Mouse (Mus musculus) heart, embryonic 16.5 days (tissue): Measurements from ENCODE around the gene Gatb. TPM values are rescaled to one million over a fixed set of nuclear protein-coding genes. Genes with fewer than 3 reads are reported as not detected.

Source experiments
- ATAC-seq: fragments of 200-750 bp; cut with Nextera tagmentation; replicated peaks from 2 replicates; pipeline ENCODE4 v1.8.0; 2017; ENCODE audit warnings: moderate number of reproducible peaks; ENCODE audit not compliant: insufficient read depth, low FRiP score; ENCODE audit errors: extremely low read depth
- H3K27ac ChIP-seq: fragments of 300-500 bp; sonication (generic); 2 replicates; pipeline ENCODE4 v1.5.1; 2014; ENCODE audit warnings: mild to moderate bottlenecking, low read length, control low read depth, moderate library complexity
- H3K27me3 ChIP-seq: fragments of 300-500 bp; sonication (generic); 2 replicates; pipeline ENCODE4 v1.6.1; 2014; ENCODE audit warnings: low read length, mixed read lengths; ENCODE audit not compliant: control insufficient read depth, insufficient read depth
- H3K36me3 ChIP-seq: fragments of 300-500 bp; sonication (generic); 2 replicates; pipeline ENCODE4 v1.6.1; 2014; ENCODE audit not compliant: control insufficient read depth, insufficient read depth
- H3K4me1 ChIP-seq: fragments of 300-500 bp; sonication (generic); 2 replicates; pipeline ENCODE4 v1.6.1; 2014; ENCODE audit warnings: low read length, mixed read lengths; ENCODE audit not compliant: control insufficient read depth, insufficient read depth
- H3K4me2 ChIP-seq: fragments of 300-500 bp; sonication (generic); 2 replicates; pipeline ENCODE4 v1.6.1; 2014; ENCODE audit warnings: low read depth, mild to moderate bottlenecking, control low read depth, low read length
- H3K4me3 ChIP-seq: fragments of 300-500 bp; sonication (generic); 2 replicates; pipeline ENCODE4 v1.5.1; 2014; ENCODE audit warnings: mild to moderate bottlenecking, control low read depth, low read length
- H3K9ac ChIP-seq: fragments of 300-500 bp; sonication (generic); 2 replicates; pipeline ENCODE4 v1.6.1; 2014; ENCODE audit warnings: low read length, control low read depth
- H3K9me3 ChIP-seq: fragments of 300-500 bp; sonication (generic); replicated peaks from 2 replicates; pipeline ENCODE4 v1.6.1; 2016; ENCODE audit warnings: low read length; ENCODE audit not compliant: control insufficient read depth
- whole genome bisulfite sequencing: fragments of 180-500 bp; shearing (Covaris S2); extraction: QIAGEN DNeasy Blood & Tissue Kit; methylation state at CpG from one replicate; pipeline ENCODE4 v1.1.7; 2014; 5-methylcytosine and 5-hydroxymethylcytosine counted together
- polyA plus RNA-seq: library from polyadenylated mRNA; unstranded; fragments of >200 nt; fragmentation: Nextera tagmentation; extraction: Ambion mirVana; gene quantifications from 2 replicates; pipeline ENCODE4 v1.2.1, GENCODE M21; 2015

Gene Gatb
- polyA plus RNA-seq, 1 experiment from 2014 or later = 40.3 TPM

DNA sequence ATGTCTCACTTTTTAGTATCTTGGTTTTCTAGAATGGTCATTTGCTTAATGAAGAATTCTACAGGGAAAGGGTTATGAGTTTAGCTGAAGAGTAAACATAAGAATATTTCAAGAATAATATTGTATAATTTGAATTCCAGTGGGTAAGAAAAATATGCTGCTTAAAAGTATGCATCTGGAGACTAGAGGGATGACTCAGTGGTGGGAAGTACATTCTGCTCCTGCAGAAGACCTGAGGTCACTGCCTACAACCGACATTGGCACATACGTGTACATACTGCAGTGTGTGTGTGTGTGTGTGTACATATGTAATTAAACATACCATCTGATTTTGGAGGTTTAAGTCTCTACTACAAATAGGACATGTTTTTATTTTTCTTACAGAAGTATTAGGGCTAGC lies 61.7 kb downstream of the Gatb start:
- Histone ChIP-seq H3K4me3 (no peak overlapping the region), H3K27ac (0 out of 2 replicates have a peak overlapping the region, but pooled peaks have one; percentile 26)

DNA sequence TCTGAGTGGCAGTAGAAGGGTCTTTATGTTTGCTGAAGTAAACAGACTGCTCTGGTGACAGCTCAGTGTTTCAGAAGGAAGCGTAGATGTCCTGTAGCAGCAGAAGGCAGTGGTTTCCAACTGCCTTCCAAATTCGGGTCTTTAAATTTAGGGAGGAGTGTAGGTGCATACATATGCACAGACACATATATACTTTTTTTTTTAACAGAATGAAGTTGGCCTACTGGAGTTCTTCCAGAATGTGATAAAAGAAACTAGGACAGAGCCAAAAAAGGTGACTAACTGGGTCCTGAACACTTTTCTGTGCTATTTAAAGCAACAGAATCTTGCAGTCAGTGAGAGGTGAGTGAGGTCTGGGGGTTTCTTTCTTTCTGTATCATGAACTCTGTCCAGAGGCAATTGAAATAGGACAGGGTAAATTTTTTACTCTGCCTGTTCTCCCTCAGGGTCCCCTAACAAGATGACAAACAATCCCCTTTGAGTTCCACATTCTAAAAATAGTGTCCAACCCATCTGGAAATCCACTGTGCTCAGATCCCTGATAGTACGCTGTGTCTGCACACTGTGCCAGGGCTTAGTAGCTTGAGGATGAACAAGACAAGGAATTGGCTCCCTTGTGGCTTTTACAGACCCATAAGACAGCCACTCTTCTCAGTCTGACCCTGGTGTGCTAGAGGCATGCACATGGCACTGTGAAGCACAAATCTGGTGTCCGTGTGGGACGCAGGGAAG lies 63.0 kb downstream of the Gatb start:
- H3K9ac ChIP-seq = peak overlapping the region; percentile 16
- H3K27ac ChIP-seq = peak overlapping the region; percentile 94
- no peak overlapping the region for H3K4me3 ChIP-seq
- H3K4me2 ChIP-seq = peak overlapping the region; percentile 3; the same call in 1 of the 2 replicates
- peak; percentile 76 for ATAC-seq
- H3K36me3 ChIP-seq = no peaks in the 10 kb centered on the region
- no peaks in the 10 kb centered on the region for H3K27me3 ChIP-seq
- H3K9me3 ChIP-seq = no peaks in the 10 kb centered on the region
- H3K4me1 ChIP-seq = peaks cover 18% of the 10 kb centered on the region
- WGBS = 49% methylated on average over 5 of the region's 5 CpGs

More for the DNA sequence above, 61.7 kb downstream of the Gatb start:
- Histone ChIP-seq H3K4me2 (no peak overlapping the region), H3K4me1 (peaks cover 18% of the 10 kb centered on the region), H3K9me3 (no peaks in the 10 kb centered on the region), H3K36me3 (no peaks in the 10 kb centered on the region), H3K27me3 (no peaks in the 10 kb centered on the region), H3K9ac (no peak overlapping the region)
- WGBS = 88% methylated on average over 2 of the region's 2 CpGs
- no peak for ATAC-seq

DNA sequence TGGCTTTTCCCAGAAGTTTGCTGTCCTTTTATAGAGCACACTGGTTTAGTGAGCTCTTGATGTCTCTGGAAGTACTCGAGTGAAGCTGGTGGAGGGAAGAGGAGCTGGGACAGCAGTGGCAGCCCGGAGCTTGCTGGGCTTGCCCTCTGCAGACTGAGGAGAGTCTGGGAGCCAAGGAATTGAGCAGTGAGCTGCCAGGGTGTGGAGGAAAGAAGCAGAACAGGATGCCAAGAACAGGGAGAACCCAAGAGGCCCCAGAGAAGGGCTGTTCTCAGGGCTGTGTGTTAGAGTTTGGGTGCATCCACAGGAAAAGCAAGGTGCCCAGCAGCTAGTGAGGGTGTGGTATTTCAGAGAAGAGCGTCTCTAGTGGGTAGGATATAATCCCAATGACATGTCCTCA lies 67.8 kb downstream of the Gatb start:
- no peaks in the 10 kb centered on the region for H3K9me3 ChIP-seq
- H3K4me3 ChIP-seq = no peak overlapping the region
- H3K4me1 ChIP-seq = peaks cover 10% of the 10 kb centered on the region
- no peak overlapping the region for H3K27ac ChIP-seq
- no peak for ATAC-seq
- H3K9ac ChIP-seq = no peak overlapping the region
- no peak overlapping the region for H3K4me2 ChIP-seq
- no peaks in the 10 kb centered on the region for H3K27me3 ChIP-seq
- 0 out of 2 replicates have a peak, but pooled peaks cover 1% of the 10 kb centered on the region for H3K36me3 ChIP-seq
- WGBS = 67% methylated on average over 3 of the region's 3 CpGs

DNA sequence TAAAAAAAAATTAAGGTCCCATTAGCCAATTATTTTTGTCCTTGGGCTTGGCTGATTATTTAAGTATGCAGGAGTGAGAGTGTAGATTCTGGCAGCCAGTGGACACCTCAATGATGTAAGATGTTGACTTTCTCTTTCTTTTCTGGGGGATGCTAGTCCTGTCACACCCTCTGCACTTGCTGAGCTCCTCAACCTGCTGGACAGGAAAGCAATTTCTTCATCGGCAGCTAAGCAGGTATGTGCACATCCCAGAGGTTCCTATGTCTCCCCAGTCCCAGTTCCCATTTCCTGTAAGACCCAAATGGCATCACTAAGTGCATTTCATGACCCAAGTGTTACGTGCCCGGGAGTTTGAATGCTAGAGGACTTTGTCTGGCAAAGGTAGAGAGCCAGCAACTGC lies 70.9 kb downstream of the Gatb start:
- WGBS = 80% methylated on average over 3 of the region's 3 CpGs
- Histone ChIP-seq H3K36me3 (peaks cover 2% of the 10 kb centered on the region; the same call in 1 of the 2 replicates), H3K4me1 (no peaks in the 10 kb centered on the region), H3K27ac (no peak overlapping the region), H3K27me3 (no peaks in the 10 kb centered on the region), H3K9me3 (no peaks in the 10 kb centered on the region), H3K4me2 (no peak overlapping the region), H3K9ac (no peak overlapping the region), H3K4me3 (no peak overlapping the region)
- no peak for ATAC-seq

DNA sequence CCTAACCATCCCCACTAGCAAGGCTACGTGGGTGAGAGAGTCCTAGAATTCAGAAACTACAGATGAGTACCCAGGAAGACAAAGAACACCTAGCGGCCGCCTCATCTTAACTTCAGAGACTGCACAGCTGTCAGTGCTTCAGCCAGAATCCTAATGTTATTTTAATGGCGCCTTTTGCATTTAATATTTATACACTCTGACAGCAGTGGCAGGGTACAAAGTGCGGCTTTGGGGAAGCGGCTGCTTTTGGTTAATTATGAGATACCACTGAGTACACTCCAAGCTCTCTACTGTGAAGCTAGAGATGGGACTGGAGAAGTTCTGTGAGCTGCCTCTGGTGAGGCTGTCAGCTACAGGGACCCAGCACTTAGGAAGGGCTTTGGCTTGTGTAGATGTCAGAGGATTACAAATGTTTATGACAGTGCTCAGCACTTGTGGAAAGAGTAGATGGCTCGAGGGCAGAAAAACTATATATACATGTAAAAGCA lies 71.6 kb downstream of the Gatb start:
- Histone ChIP-seq H3K9me3 (no peaks in the 10 kb centered on the region), H3K27me3 (no peaks in the 10 kb centered on the region), H3K9ac (no peak overlapping the region), H3K36me3 (peaks cover 2% of the 10 kb centered on the region; the same call in 1 of the 2 replicates), H3K4me1 (no peaks in the 10 kb centered on the region), H3K27ac (no peak overlapping the region), H3K4me2 (no peak overlapping the region), H3K4me3 (no peak overlapping the region)
- no peak for ATAC-seq
- 71% methylated on average over 7 of the region's 7 CpGs for WGBS

DNA sequence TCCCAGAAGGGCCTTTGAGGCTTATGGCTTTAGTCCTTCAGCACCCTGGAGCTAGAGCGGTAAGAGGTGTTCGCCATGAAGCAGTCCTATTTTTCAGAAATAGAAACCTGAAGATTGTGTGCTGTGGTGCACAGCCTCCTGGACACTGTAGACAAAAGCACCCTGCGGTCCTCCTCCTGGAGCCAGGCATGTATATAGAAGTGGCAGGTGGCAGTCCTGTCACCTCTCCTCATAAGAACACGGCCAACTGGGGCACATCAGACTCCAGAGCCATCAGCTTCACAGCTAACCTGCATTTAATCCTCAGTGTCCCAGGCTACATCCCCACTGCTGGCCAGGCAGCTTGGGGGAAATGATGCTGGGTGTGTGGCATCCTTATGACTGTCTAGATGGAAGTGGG lies 75.3 kb downstream of the Gatb start:
- H3K9me3 ChIP-seq = no peaks in the 10 kb centered on the region
- H3K4me3 ChIP-seq = no peak overlapping the region
- no peak overlapping the region for H3K9ac ChIP-seq
- H3K4me1 ChIP-seq = peaks cover 7% of the 10 kb centered on the region
- no peak overlapping the region for H3K27ac ChIP-seq
- ATAC-seq = no peak
- no peaks in the 10 kb centered on the region for H3K27me3 ChIP-seq
- no peak overlapping the region for H3K4me2 ChIP-seq
- H3K36me3 ChIP-seq = peaks cover 7% of the 10 kb centered on the region; the same call in 1 of the 2 replicates
- WGBS = 89% methylated on average over 4 of the region's 4 CpGs

DNA sequence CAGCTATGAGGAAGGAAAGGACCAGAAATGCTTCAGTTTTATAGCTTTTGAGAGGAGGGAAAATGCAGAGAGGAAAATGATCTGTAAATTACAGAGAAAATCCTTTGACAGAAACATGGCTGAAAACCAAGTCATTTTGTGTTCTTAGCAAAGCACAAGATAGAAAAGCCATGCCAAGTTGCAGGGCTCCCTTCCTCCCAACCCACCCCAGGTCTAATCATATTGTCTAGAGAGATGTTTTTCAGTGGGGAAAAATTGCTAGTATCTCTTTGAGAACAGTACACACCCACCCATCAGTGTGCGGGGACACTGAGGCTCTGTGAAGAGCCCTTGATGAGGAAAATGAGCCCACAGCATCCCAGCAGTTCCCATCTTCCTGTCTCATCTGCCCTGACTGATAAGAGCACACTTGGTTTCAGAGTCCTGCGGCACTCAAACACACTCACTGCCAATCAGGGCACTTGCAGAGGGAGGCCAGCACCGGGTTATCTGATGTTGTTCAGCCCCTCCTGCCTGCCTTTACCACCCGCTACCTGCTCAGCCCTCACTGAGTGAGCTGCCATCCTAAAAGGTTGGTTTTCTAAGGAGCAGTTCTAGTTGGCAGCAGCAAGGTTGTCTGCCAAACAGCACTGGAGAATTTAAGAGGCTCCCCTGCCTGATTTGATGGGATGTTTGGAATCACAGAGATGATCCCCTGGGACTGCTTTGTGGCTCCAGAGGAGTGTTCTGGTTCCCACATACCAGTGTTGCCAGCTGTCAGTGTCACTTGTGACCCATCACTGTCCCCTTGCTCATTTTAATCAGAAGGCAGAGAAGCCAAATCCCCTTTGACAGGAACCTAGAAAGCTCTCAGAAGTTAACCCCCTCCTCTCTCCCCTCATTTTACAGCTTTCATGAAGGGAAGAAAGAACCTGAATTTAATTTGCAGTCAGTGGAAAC lies 79.1 kb downstream of the Gatb start:
- H3K9me3 ChIP-seq = no peaks in the 10 kb centered on the region
- H3K4me2 ChIP-seq = no peak overlapping the region
- 40% methylated on average over 4 of the region's 4 CpGs for WGBS
- H3K4me3 ChIP-seq = no peak overlapping the region
- H3K9ac ChIP-seq = 0 out of 2 replicates have a peak overlapping the region, but pooled peaks have one; percentile 20
- no peak overlapping the region for H3K27ac ChIP-seq
- H3K27me3 ChIP-seq = no peaks in the 10 kb centered on the region
- H3K4me1 ChIP-seq = peaks cover 8% of the 10 kb centered on the region
- ATAC-seq = no peak
- peaks cover 5% of the 10 kb centered on the region; the same call in 1 of the 2 replicates for H3K36me3 ChIP-seq

DNA sequence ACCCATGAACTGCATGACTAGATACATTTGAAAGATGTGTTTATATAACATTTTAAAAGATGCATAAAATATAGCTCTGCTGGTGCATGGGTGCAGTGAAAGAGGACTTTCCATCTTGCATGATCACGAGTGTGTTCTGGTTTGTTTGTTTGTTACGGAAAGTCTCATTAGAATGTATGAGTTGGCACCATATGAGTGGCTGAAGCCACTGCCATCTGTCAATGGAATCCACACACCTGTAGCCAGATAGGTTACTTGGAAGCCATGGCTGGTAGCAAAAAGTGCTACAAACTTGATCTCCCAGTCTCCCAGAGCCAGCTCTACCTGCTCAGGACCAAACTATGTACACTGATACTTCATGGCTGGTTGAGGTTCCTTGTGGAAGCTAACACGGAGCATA lies 81.6 kb downstream of the Gatb start:
- peaks cover 5% of the 10 kb centered on the region; the same call in 1 of the 2 replicates for H3K36me3 ChIP-seq
- 96% methylated on average over 3 of the region's 3 CpGs for WGBS
- no peak for ATAC-seq
- no peak overlapping the region for H3K4me3 ChIP-seq
- H3K4me2 ChIP-seq = no peak overlapping the region
- H3K9me3 ChIP-seq = no peaks in the 10 kb centered on the region
- H3K9ac ChIP-seq = no peak overlapping the region
- H3K4me1 ChIP-seq = peaks cover 21% of the 10 kb centered on the region
- H3K27me3 ChIP-seq = no peaks in the 10 kb centered on the region
- H3K27ac ChIP-seq = no peak overlapping the region
